Mouse (Mus musculus): ENCODE measurements around the gene Exosc9. TPM values are rescaled to one million over a fixed set of nuclear protein-coding genes. Genes with fewer than 3 reads are reported as not detected.
"Not testable (repeated sequence)": the region's sequence is repeated elsewhere in the genome, so short reads cannot be mapped to it uniquely, and the experiment has no call there.

Gene Exosc9
- total RNA-seq, 2 experiments from 2014 or later, result 38.2 to 41.0 TPM

GRCm38 (mm10) chr3:36551343-36551742 is 1.1 kb upstream of the Exosc9 start:
- peak; percentile 25 to 39 for DNase-seq (ENCODE audit: low spot score in 2 of 2)

DNA sequence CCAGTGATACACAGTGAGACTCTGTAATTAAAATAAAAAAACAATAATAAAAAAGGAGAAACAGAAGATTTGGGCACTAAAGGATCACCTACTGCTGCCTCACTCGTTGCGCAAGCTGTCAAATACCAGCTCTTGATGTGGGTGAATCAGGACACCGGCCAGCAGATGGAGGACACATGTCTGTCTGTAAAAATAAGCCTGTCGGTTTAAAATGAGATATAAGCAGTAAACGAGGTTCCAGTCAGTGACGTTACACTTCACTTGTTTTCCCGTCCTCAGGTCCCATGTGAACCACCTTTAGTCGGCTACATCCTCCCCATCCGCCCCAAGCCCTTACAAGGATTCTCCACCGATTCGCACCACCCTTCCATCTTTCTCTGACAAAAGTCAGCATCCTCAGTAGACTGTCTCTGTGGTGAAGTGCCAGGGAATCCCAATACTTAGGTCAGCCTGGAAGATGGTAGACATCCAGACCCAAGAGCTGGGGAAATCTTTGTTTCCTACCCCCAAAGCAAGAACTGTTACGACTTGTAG is 488 bp upstream of the Exosc9 start:
- peak; percentile 29 to 52 for DNase-seq (ENCODE audit: low spot score in 2 of 2)

- DNase-seq (ENCODE audit: low spot score in 2 of 2), result no peak
These were observed 5.2 kb downstream of the Exosc9 start for GRCm38 (mm10) chr3:36557601-36558000.

- no peak for DNase-seq (ENCODE audit: low spot score in 2 of 2)
These were observed 7.2 kb downstream of the Exosc9 start for GRCm38 (mm10) chr3:36559606-36560005.

DNA sequence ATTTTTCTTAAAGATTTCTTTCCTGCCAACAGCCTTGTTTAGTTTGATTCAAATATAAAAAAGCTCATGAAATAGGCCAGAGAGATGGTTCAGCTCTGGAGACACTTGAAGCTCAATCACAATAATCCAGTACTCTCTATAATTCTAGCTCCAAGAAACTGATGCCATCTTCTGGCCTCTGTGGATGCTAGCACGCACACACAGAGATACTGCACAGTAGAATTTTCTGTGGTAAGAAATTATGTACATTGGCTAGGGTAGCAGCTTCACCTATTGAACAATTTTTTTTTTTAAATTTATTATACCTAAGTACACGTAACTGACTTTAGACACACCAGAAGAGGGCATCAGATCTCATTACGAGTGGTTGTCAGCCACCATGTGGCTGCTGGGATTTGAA is 11.3 kb downstream of the Exosc9 start:
- DNase-seq (ENCODE audit: low spot score in 2 of 2), result no peak

GRCm38 (mm10) chr3:36569836-36570235 is 17.4 kb downstream of the Exosc9 start:
- DNase-seq (ENCODE audit: low spot score in 2 of 2), result no peak

- peak in 1 of 2 experiments; percentile 7 for DNase-seq (ENCODE audit: low spot score in 2 of 2)
These were observed 19.0 kb downstream of the Exosc9 start for GRCm38 (mm10) chr3:36571361-36571826.

- DNase-seq (ENCODE audit: low spot score in 2 of 2), result peak; percentile 97 to 98
These were observed 19.5 kb downstream of the Exosc9 start, which contains the start of gene Ccna2 for GRCm38 (mm10) chr3:36571827-36572378. Gene Ccna2, minus strand, starts transcription at chr3:36572150.

GRCm38 (mm10) chr3:36598811-36599210 is 46.4 kb downstream of the Exosc9 start:
- DNase-seq (ENCODE audit: low spot score in 2 of 2), result no peak

- DNase-seq (ENCODE audit: low spot score in 2 of 2), result not testable (repeated sequence)
These were observed 47.4 kb downstream of the Exosc9 start for GRCm38 (mm10) chr3:36599773-36600172.

GRCm38 (mm10) chr3:36605894-36606783 is 53.7 kb downstream of the Exosc9 start:
- no peak for DNase-seq (ENCODE audit: low spot score in 2 of 2)

- peak in 1 of 2 experiments; percentile 10 for DNase-seq (ENCODE audit: low spot score in 2 of 2)
These were observed 60.3 kb downstream of the Exosc9 start for GRCm38 (mm10) chr3:36612687-36613086.

- DNase-seq (ENCODE audit: low spot score in 2 of 2), result peak; percentile 95
These were observed 60.9 kb downstream of the Exosc9 start, which contains the start of gene Bbs7 for GRCm38 (mm10) chr3:36613202-36613907. Gene Bbs7, minus strand, starts transcription at chr3:36613477.

GRCm38 (mm10) chr3:36613908-36614255 is 61.5 kb downstream of the Exosc9 start:
- no peak for DNase-seq (ENCODE audit: low spot score in 2 of 2)

Other genes with a start within 250 kb of the Exosc9 start
- gene Anxa5, start 76.7 kb upstream of the Exosc9 start, total RNA-seq (2021), result 10 to 100 TPM; 71.6 to 82.2 TPM
- not detected for gene 1810062G17Rik, start 76.7 kb upstream of the Exosc9 start, total RNA-seq (2021)
- 10 to 100 TPM; 34.4 to 35.0 TPM for gene Gm11549, start 30.8 kb upstream of the Exosc9 start, total RNA-seq (2021)
- gene Ccna2, start 19.5 kb downstream of the Exosc9 start, total RNA-seq (2021), result under 1 TPM; 0.67 to 0.75 TPM
- gene Bbs7, start 60.9 kb downstream of the Exosc9 start, total RNA-seq (2021), result 10 to 100 TPM; 15.7 to 17.6 TPM
- 10 to 100 TPM; 15.0 to 20.8 TPM for gene Trpc3, start 137.6 kb downstream of the Exosc9 start, total RNA-seq (2021)

Data from left cerebral cortex, adult 18-20 months (tissue).